Mouse (Mus musculus): ENCODE data around the gene Faap20. TPM values are rescaled to one million over a fixed set of nuclear protein-coding genes. Genes with fewer than 3 reads are reported as not detected.
A peak's percentile ranks its signal among the peaks of the same experiment; 100 is the strongest.

Gene Faap20
- polyA plus RNA-seq, 1 experiment from 2014 or later: 77.4 TPM

- no peak overlapping the region for H3K9ac ChIP-seq (replicated peaks; ENCODE audit: low read length)
These were observed 36.4 kb upstream of the Faap20 start for GRCm38 (mm10) chr4:155213052-155213751.

GRCm38 (mm10) chr4:155213752-155214054 lies 35.9 kb upstream of the Faap20 start:
- peaks cover 73% of the 10 kb centered on the region for H3K4me1 ChIP-seq (ENCODE audit: insufficient read depth, low read length)
- no peak overlapping the region for H3K9ac ChIP-seq (replicated peaks; ENCODE audit: low read length)
- H3K4me3 ChIP-seq (ENCODE audit: low read length): no peak overlapping the region
- peaks cover 7% of the 10 kb centered on the region; the same call in 1 of the 2 replicates for H3K36me3 ChIP-seq (ENCODE audit: insufficient read depth, low read length)
- H3K27me3 ChIP-seq (ENCODE audit: insufficient read depth, low read length): no peaks in the 10 kb centered on the region
- H3K9me3 ChIP-seq (ENCODE audit: low read length): no peaks in the 10 kb centered on the region
- 69% methylated on average over 6 of the region's 6 CpGs for WGBS
- H3K27ac ChIP-seq (ENCODE audit: low read length): no peak overlapping the region
- no peak for ATAC-seq (ENCODE audit: low FRiP score, low TSS enrichment)
- H3K4me2 ChIP-seq (replicated peaks; ENCODE audit: low read depth, low read length): no peak overlapping the region

More at GRCm38 (mm10) chr4:155213052-155213751, 36.4 kb upstream of the Faap20 start:
- ATAC-seq (ENCODE audit: low FRiP score, low TSS enrichment): no peak
- Histone ChIP-seq H3K4me2 (replicated peaks; ENCODE audit: low read depth, low read length) (no peak overlapping the region), H3K4me3 (ENCODE audit: low read length) (no peak overlapping the region), H3K36me3 (ENCODE audit: insufficient read depth, low read length) (peaks cover 7% of the 10 kb centered on the region; the same call in 1 of the 2 replicates), H3K4me1 (ENCODE audit: insufficient read depth, low read length) (peaks cover 73% of the 10 kb centered on the region), H3K27me3 (ENCODE audit: insufficient read depth, low read length) (no peaks in the 10 kb centered on the region), H3K27ac (ENCODE audit: low read length) (no peak overlapping the region), H3K9me3 (ENCODE audit: low read length) (no peaks in the 10 kb centered on the region)
- WGBS: 65% methylated on average over 9 of the region's 9 CpGs

- Histone ChIP-seq H3K4me2 (replicated peaks; ENCODE audit: low read depth, low read length) (no peak overlapping the region), H3K27me3 (ENCODE audit: insufficient read depth, low read length) (no peaks in the 10 kb centered on the region), H3K27ac (ENCODE audit: low read length) (no peak overlapping the region), H3K4me3 (ENCODE audit: low read length) (no peak overlapping the region), H3K4me1 (ENCODE audit: insufficient read depth, low read length) (peaks cover 73% of the 10 kb centered on the region), H3K36me3 (ENCODE audit: insufficient read depth, low read length) (peaks cover 7% of the 10 kb centered on the region; the same call in 1 of the 2 replicates), H3K9me3 (ENCODE audit: low read length) (no peaks in the 10 kb centered on the region), H3K9ac (replicated peaks; ENCODE audit: low read length) (0 out of 2 replicates have a peak overlapping the region, but pooled peaks have one; percentile 19)
- 73% methylated on average over 6 of the region's 6 CpGs for WGBS
- no peak for ATAC-seq (ENCODE audit: low FRiP score, low TSS enrichment)
These were observed 35.4 kb upstream of the Faap20 start for GRCm38 (mm10) chr4:155214188-155214587.

- 81% methylated on average over 10 of the region's 10 CpGs for WGBS
- Histone ChIP-seq H3K4me1 (ENCODE audit: insufficient read depth, low read length) (peaks cover 73% of the 10 kb centered on the region), H3K9me3 (ENCODE audit: low read length) (no peaks in the 10 kb centered on the region), H3K4me2 (replicated peaks; ENCODE audit: low read depth, low read length) (0 out of 2 replicates have a peak overlapping the region, but pooled peaks have one; percentile 3), H3K9ac (replicated peaks; ENCODE audit: low read length) (no peak overlapping the region), H3K27ac (ENCODE audit: low read length) (no peak overlapping the region), H3K4me3 (ENCODE audit: low read length) (no peak overlapping the region), H3K27me3 (ENCODE audit: insufficient read depth, low read length) (no peaks in the 10 kb centered on the region), H3K36me3 (ENCODE audit: insufficient read depth, low read length) (peaks cover 7% of the 10 kb centered on the region; the same call in 1 of the 2 replicates)
- no peak for ATAC-seq (ENCODE audit: low FRiP score, low TSS enrichment)
These were observed 34.8 kb upstream of the Faap20 start for GRCm38 (mm10) chr4:155214793-155215192.

- Histone ChIP-seq H3K36me3 (ENCODE audit: insufficient read depth, low read length) (peaks cover 7% of the 10 kb centered on the region; the same call in 1 of the 2 replicates), H3K4me2 (replicated peaks; ENCODE audit: low read depth, low read length) (0 out of 2 replicates have a peak overlapping the region, but pooled peaks have one; percentile 3), H3K4me1 (ENCODE audit: insufficient read depth, low read length) (peaks cover 77% of the 10 kb centered on the region), H3K27ac (ENCODE audit: low read length) (no peak overlapping the region), H3K27me3 (ENCODE audit: insufficient read depth, low read length) (no peaks in the 10 kb centered on the region), H3K4me3 (ENCODE audit: low read length) (no peak overlapping the region), H3K9me3 (ENCODE audit: low read length) (no peaks in the 10 kb centered on the region), H3K9ac (replicated peaks; ENCODE audit: low read length) (no peak overlapping the region)
- WGBS: 40% methylated on average over 9 of the region's 9 CpGs
- ATAC-seq (ENCODE audit: low FRiP score, low TSS enrichment): no peak
These were observed 34.4 kb upstream of the Faap20 start for GRCm38 (mm10) chr4:155215203-155215602.

- Histone ChIP-seq H3K4me3 (ENCODE audit: low read length) (no peak overlapping the region), H3K9me3 (ENCODE audit: low read length) (no peaks in the 10 kb centered on the region), H3K4me2 (replicated peaks; ENCODE audit: low read depth, low read length) (peak overlapping the region; percentile 32; the same call in 1 of the 2 replicates), H3K27me3 (ENCODE audit: insufficient read depth, low read length) (no peaks in the 10 kb centered on the region), H3K9ac (replicated peaks; ENCODE audit: low read length) (0 out of 2 replicates have a peak overlapping the region, but pooled peaks have one; percentile 6), H3K36me3 (ENCODE audit: insufficient read depth, low read length) (0 out of 2 replicates have a peak, but pooled peaks cover under 1% of the 10 kb centered on the region), H3K27ac (ENCODE audit: low read length) (peak overlapping the region; percentile 5), H3K4me1 (ENCODE audit: insufficient read depth, low read length) (peaks cover 81% of the 10 kb centered on the region)
- WGBS: 53% methylated on average over 12 of the region's 12 CpGs
- no peak for ATAC-seq (ENCODE audit: low FRiP score, low TSS enrichment)
These were observed 33.6 kb upstream of the Faap20 start for GRCm38 (mm10) chr4:155215773-155216630.

- Histone ChIP-seq H3K4me1 (ENCODE audit: insufficient read depth, low read length) (peaks cover 86% of the 10 kb centered on the region), H3K27me3 (ENCODE audit: insufficient read depth, low read length) (no peaks in the 10 kb centered on the region), H3K36me3 (ENCODE audit: insufficient read depth, low read length) (no peaks in the 10 kb centered on the region), H3K4me2 (replicated peaks; ENCODE audit: low read depth, low read length) (peak overlapping the region; percentile 97), H3K9ac (replicated peaks; ENCODE audit: low read length) (no peak overlapping the region; the same call in 1 of the 2 replicates), H3K4me3 (ENCODE audit: low read length) (no peak overlapping the region), H3K27ac (ENCODE audit: low read length) (no peak overlapping the region), H3K9me3 (ENCODE audit: low read length) (no peaks in the 10 kb centered on the region)
- WGBS: 27% methylated on average over 12 of the region's 12 CpGs
- ATAC-seq (ENCODE audit: low FRiP score, low TSS enrichment): no peak
These were observed 32.1 kb upstream of the Faap20 start for GRCm38 (mm10) chr4:155217241-155218103.

GRCm38 (mm10) chr4:155218104-155218732 lies 31.4 kb upstream of the Faap20 start:
- 63% methylated on average over 9 of the region's 9 CpGs for WGBS
- ATAC-seq (ENCODE audit: low FRiP score, low TSS enrichment): no peak
- Histone ChIP-seq H3K9ac (replicated peaks; ENCODE audit: low read length) (no peak overlapping the region), H3K4me2 (replicated peaks; ENCODE audit: low read depth, low read length) (peak overlapping the region; percentile 97), H3K4me3 (ENCODE audit: low read length) (peak overlapping the region; percentile 89), H3K27me3 (ENCODE audit: insufficient read depth, low read length) (no peaks in the 10 kb centered on the region), H3K9me3 (ENCODE audit: low read length) (no peaks in the 10 kb centered on the region), H3K4me1 (ENCODE audit: insufficient read depth, low read length) (peaks cover 79% of the 10 kb centered on the region), H3K27ac (ENCODE audit: low read length) (no peak overlapping the region), H3K36me3 (ENCODE audit: insufficient read depth, low read length) (no peaks in the 10 kb centered on the region)
